In genomic region chr7:44482836-44483435, GRCm38 (mm10) we compare ENCODE assay signal across 14 mouse cellular contexts. TPM values are rescaled to one million over a fixed set of nuclear protein-coding genes. Genes with fewer than 3 reads are reported as not detected.
A peak's percentile ranks its signal among the peaks of the same experiment; 100 is the strongest.
DNase-seq lines count a peak whose midpoint lies in the region; ATAC-seq and TF ChIP-seq lines count a peak whose summit lies in the region.
"Had no signal": no experiment of that assay in that cellular context is flagged by ENCODE, and none has a peak within 500 bp of the region (broad histone marks: within the 10 kb centered on the region; RNA-seq: fewer than 3 reads in every experiment).

No protein-coding gene starts in this region.

- H3K4me1 ChIP-seq in heart, embryonic 13.5 days: peaks cover 68% of the 10 kb centered on the region
- peaks cover 40% of the 10 kb centered on the region for H3K4me1 ChIP-seq in G1E (ENCODE audit: insufficient read depth, low read depth, low read length)
- H3K4me1 ChIP-seq in liver, embryonic 13.5 days (replicated peaks): peaks cover 61% of the 10 kb centered on the region
- peaks cover 5% of the 10 kb centered on the region for H3K4me1 ChIP-seq in hindbrain, embryonic 12.5 days

- intact Hi-C loops in heart, postnatal 36 days (cut with DNase I): no loop called here

- peak; percentile 47; the same call in 1 of the 2 replicates for ATAC-seq in heart, embryonic 13.5 days (ENCODE audit: extremely low read depth, insufficient number of reproducible peaks, low FRiP score, low TSS enrichment)
- peak; percentile 96 for ATAC-seq in G1E (ENCODE audit: extremely low read depth, insufficient number of reproducible peaks, low FRiP score, poor library complexity, severe bottlenecking)
- ATAC-seq in liver, embryonic 13.5 days (ENCODE audit: low read depth): peak; percentile 94
- no peak for ATAC-seq in hindbrain, embryonic 12.5 days (ENCODE audit: low FRiP score)

- peaks cover 24% of the 10 kb centered on the region for H3K27me3 ChIP-seq in heart, embryonic 13.5 days (replicated peaks)
- peaks cover 21% of the 10 kb centered on the region for H3K27me3 ChIP-seq in G1E (ENCODE audit: insufficient read depth, low read length)
- peaks cover 42% of the 10 kb centered on the region for H3K27me3 ChIP-seq in liver, embryonic 13.5 days
- H3K27me3 ChIP-seq in hindbrain, embryonic 12.5 days: peaks cover 45% of the 10 kb centered on the region

- peak overlapping the region; percentile 79 for H3K9ac ChIP-seq in heart, embryonic 13.5 days
- H3K9ac ChIP-seq in liver, embryonic 13.5 days: peak overlapping the region; percentile 77
- H3K9ac ChIP-seq in hindbrain, embryonic 12.5 days: no peak overlapping the region; the same call in 1 of the 2 replicates

- 43% methylated on average over 3 of the region's 3 CpGs for WGBS in heart, embryonic 13.5 days
- WGBS in liver, embryonic 13.5 days (ENCODE audit: insufficient replicate concordance): 40% methylated on average over 3 of the region's 3 CpGs
- WGBS in hindbrain, embryonic 12.5 days: 80% methylated on average over 3 of the region's 3 CpGs

- H3K4me2 ChIP-seq in heart, embryonic 13.5 days: peak overlapping the region; percentile 70
- peak overlapping the region; percentile 68 for H3K4me2 ChIP-seq in liver, embryonic 13.5 days
- H3K4me2 ChIP-seq in hindbrain, embryonic 12.5 days (replicated peaks): no peak overlapping the region

- peak overlapping the region; percentile 79 for H3K27ac ChIP-seq in heart, embryonic 13.5 days (replicated peaks)
- H3K27ac ChIP-seq in liver, embryonic 13.5 days: peak overlapping the region; percentile 94
- no peak overlapping the region for H3K27ac ChIP-seq in hindbrain, embryonic 12.5 days

- no peak for TF ChIP-seq CTCF in G1E (IDR thresholded peaks at IDR 0.05; ENCODE audit: low read depth, low read length)

- H3K36me3 ChIP-seq in heart, embryonic 13.5 days: peaks cover 27% of the 10 kb centered on the region
- peaks cover 28% of the 10 kb centered on the region for H3K36me3 ChIP-seq in G1E (replicated peaks)
- no peaks in the 10 kb centered on the region for H3K36me3 ChIP-seq in liver, embryonic 13.5 days
- no peaks in the 10 kb centered on the region for H3K36me3 ChIP-seq in hindbrain, embryonic 12.5 days

- H3K9me3 ChIP-seq in heart, embryonic 13.5 days: no peaks in the 10 kb centered on the region
- no peaks in the 10 kb centered on the region for H3K9me3 ChIP-seq in G1E (replicated peaks)
- no peaks in the 10 kb centered on the region for H3K9me3 ChIP-seq in liver, embryonic 13.5 days (replicated peaks)
- no peaks in the 10 kb centered on the region for H3K9me3 ChIP-seq in hindbrain, embryonic 12.5 days (replicated peaks)

- peak overlapping the region; percentile 43 for H3K4me3 ChIP-seq in heart, embryonic 13.5 days
- H3K4me3 ChIP-seq in G1E (ENCODE audit: low read depth, low read length): no peak overlapping the region; the same call in 1 of the 2 replicates
- H3K4me3 ChIP-seq in liver, embryonic 13.5 days (replicated peaks): peak overlapping the region; percentile 24
- no peak overlapping the region for H3K4me3 ChIP-seq in hindbrain, embryonic 12.5 days

- DNase-seq in heart, postnatal 36 days: no peak
- peak; percentile 70 for DNase-seq in G1E (ENCODE audit: low spot score)
- peak; percentile 65 for DNase-seq in c-Kit-negative CD71-positive TER-119-positive erythroid progenitor cells, embryonic 14.5 days (ENCODE audit: low read depth, low spot score)
- DNase-seq in liver, embryonic 13.5 days: peak; percentile 66
- DNase-seq in T-cell, adult 2 months (ENCODE audit: low spot score): no peak
- DNase-seq: adrenal gland, postnatal 36 days; cerebellum, adult 8-10 months; kidney, adult 11 months; right cerebral cortex, postnatal 14 days had no signal

RNA-seq across cellular contexts. Expression of gene Emc10, which starts 13.4 kb away (rescaled TPM):
- 88.2 and 93.2 TPM in 2 replicates for polyA plus RNA-seq in heart, embryonic 13.5 days (2015; fragmentation: Nextera tagmentation; extraction: Ambion mirVana)
- 10 to 100 TPM; 87.6 to 87.9 TPM for total RNA-seq in heart, postnatal 36 days (2021)
- total RNA-seq in G1E (2014; fragmentation: Nextera tagmentation) (33.3 and 33.7 TPM in 2 replicates), G1E (2017) (18.5 and 19.0 TPM in 2 replicates)
- polyA plus RNA-seq in G1E (2012): 147 and 166 TPM in 2 replicates
- 43.3 and 46.0 TPM in 2 replicates for polyA plus RNA-seq in liver, embryonic 13.5 days (2015; fragmentation: Nextera tagmentation; extraction: Ambion mirVana)
- 134 and 142 TPM in 2 replicates for polyA plus RNA-seq in hindbrain, embryonic 12.5 days (2016; fragmentation: Nextera tagmentation; extraction: Ambion mirVana)

RNA-seq across cellular contexts. Expression of gene Fam71e1, which starts 13.4 kb away (rescaled TPM):
- polyA plus RNA-seq in heart, embryonic 13.5 days (2015; fragmentation: Nextera tagmentation; extraction: Ambion mirVana): 8.5 and 9.1 TPM in 2 replicates
- 1 to 10 TPM; 3.1 to 3.2 TPM for total RNA-seq in heart, postnatal 36 days (2021)
- 6.8 and 12.7 TPM in 2 replicates for total RNA-seq in G1E (2014; fragmentation: Nextera tagmentation)
- total RNA-seq in G1E (2017): 1.3 and 5.5 TPM in 2 replicates
- polyA plus RNA-seq in G1E (2012): 6.9 and 7.4 TPM in 2 replicates
- 1.3 and 1.5 TPM in 2 replicates for polyA plus RNA-seq in liver, embryonic 13.5 days (2015; fragmentation: Nextera tagmentation; extraction: Ambion mirVana)
- polyA plus RNA-seq in hindbrain, embryonic 12.5 days (2016; fragmentation: Nextera tagmentation; extraction: Ambion mirVana): 25.2 and 26.0 TPM in 2 replicates

RNA-seq across cellular contexts. Expression of gene Josd2, which starts 15.2 kb away (rescaled TPM):
- polyA plus RNA-seq in heart, embryonic 13.5 days (2015; fragmentation: Nextera tagmentation; extraction: Ambion mirVana): 138 and 158 TPM in 2 replicates
- 100 to 1,000 TPM; 127 to 143 TPM for total RNA-seq in heart, postnatal 36 days (2021)
- total RNA-seq in G1E (2014; fragmentation: Nextera tagmentation) (48.5 and 55.0 TPM in 2 replicates), G1E (2017) (22.1 and 27.2 TPM in 2 replicates)
- 162 and 230 TPM in 2 replicates for polyA plus RNA-seq in G1E (2012)
- 170 and 176 TPM in 2 replicates for polyA plus RNA-seq in liver, embryonic 13.5 days (2015; fragmentation: Nextera tagmentation; extraction: Ambion mirVana)
- polyA plus RNA-seq in hindbrain, embryonic 12.5 days (2016; fragmentation: Nextera tagmentation; extraction: Ambion mirVana): 60.5 and 65.1 TPM in 2 replicates

RNA-seq across cellular contexts. Expression of gene Aspdh, which starts 17.7 kb away (rescaled TPM):
- 0.70 and 1.4 TPM in 2 replicates for polyA plus RNA-seq in heart, embryonic 13.5 days (2015; fragmentation: Nextera tagmentation; extraction: Ambion mirVana)
- total RNA-seq in heart, postnatal 36 days (2021): under 1 TPM; 0.65 to 0.75 TPM
- total RNA-seq in G1E (2014; fragmentation: Nextera tagmentation): not detected in 2 replicates
- total RNA-seq in G1E (2017): not detected in 2 replicates
- polyA plus RNA-seq in G1E (2012): not detected in 2 replicates
- polyA plus RNA-seq in liver, embryonic 13.5 days (2015; fragmentation: Nextera tagmentation; extraction: Ambion mirVana): 6.0 and 6.9 TPM in 2 replicates
- 1.3 and 3.9 TPM in 2 replicates for polyA plus RNA-seq in hindbrain, embryonic 12.5 days (2016; fragmentation: Nextera tagmentation; extraction: Ambion mirVana)
- total RNA-seq: granulocyte monocyte progenitor cell, adult 5-6 weeks; neutrophil, adult 5-6 weeks had no signal
- polyA plus RNA-seq: embryonic facial prominence, embryonic 11.5 days had no signal

RNA-seq across cellular contexts. Expression of gene Mybpc2, which starts 41.5 kb away (rescaled TPM):
- polyA plus RNA-seq in heart, embryonic 13.5 days (2015; fragmentation: Nextera tagmentation; extraction: Ambion mirVana): 2.2 and 2.4 TPM in 2 replicates
- 10 to 100 TPM; 16.5 to 20.1 TPM for total RNA-seq in heart, postnatal 36 days (2021)
- total RNA-seq in G1E (2014; fragmentation: Nextera tagmentation): not detected in 2 replicates
- 0.05 TPM in 1 of 2 replicates, not detected in the other for total RNA-seq in G1E (2017)
- not detected in 2 replicates for polyA plus RNA-seq in G1E (2012)
- not detected in 2 replicates for polyA plus RNA-seq in liver, embryonic 13.5 days (2015; fragmentation: Nextera tagmentation; extraction: Ambion mirVana)
- 0.22 TPM in 1 of 2 replicates, not detected in the other for polyA plus RNA-seq in hindbrain, embryonic 12.5 days (2016; fragmentation: Nextera tagmentation; extraction: Ambion mirVana)
- total RNA-seq: adrenal gland, postnatal 36 days; granulocyte monocyte progenitor cell, adult 5-6 weeks had no signal
- polyA plus RNA-seq: embryonic facial prominence, embryonic 11.5 days had no signal

Comparison
In these comparisons a context has a peak if more than half of its experiments do, and no peak if none do; other contexts are left out.
1. H3K4me3 ChIP-seq: peak in heart, embryonic 13.5 days (single experiment) and liver, embryonic 13.5 days (single experiment); none in G1E (single experiment) and hindbrain, embryonic 12.5 days (single experiment).
2. DNase-seq: peak in G1E (single experiment), c-Kit-negative CD71-positive TER-119-positive erythroid progenitor cells, embryonic 14.5 days (single experiment) and liver, embryonic 13.5 days (single experiment); none in heart, postnatal 36 days (0 of 2) and T-cell, adult 2 months (single experiment).